Mouse (Mus musculus) small intestine, adult 2 months (tissue): ENCODE results near the gene Pitpnm3. TPM values are rescaled to one million over a fixed set of nuclear protein-coding genes. Genes with fewer than 3 reads are reported as not detected.
A peak's percentile ranks its signal among the peaks of the same experiment; 100 is the strongest.

Source experiments
- H3K27ac ChIP-seq: fragments of 200-500 bp; 2 replicates; pipeline ENCODE4 v1.5.1; 2012; ENCODE audit warnings: low read depth, low read length, control low read depth, inconsistent platforms; ENCODE audit not compliant: insufficient read depth
- H3K27me3 ChIP-seq: fragments of 200-500 bp; 2 replicates; pipeline ENCODE4 v1.6.1; 2012; ENCODE audit warnings: mild to moderate bottlenecking, moderate library complexity, low read length, inconsistent platforms; ENCODE audit not compliant: control insufficient read depth, insufficient read depth
- H3K36me3 ChIP-seq: fragments of 200-500 bp; 2 replicates; pipeline ENCODE4 v1.6.1; 2012; ENCODE audit warnings: mild to moderate bottlenecking, low read length, control low read depth, inconsistent platforms; ENCODE audit not compliant: control insufficient read depth, insufficient read depth
- H3K4me1 ChIP-seq: fragments of 200-500 bp; 2 replicates; pipeline ENCODE4 v1.6.1; 2012; ENCODE audit warnings: low read length, inconsistent platforms, mixed read lengths; ENCODE audit not compliant: control insufficient read depth, insufficient read depth, insufficient read length
- H3K4me3 ChIP-seq: fragments of 200-500 bp; 2 replicates; pipeline ENCODE4 v1.5.1; 2012; ENCODE audit warnings: low read depth, mild to moderate bottlenecking, control low read depth, inconsistent platforms, low read length, moderate library complexity
- CTCF ChIP-seq: fragments of 200-500 bp; IDR thresholded peaks from 2 replicates; pipeline ENCODE4 v1.5.1; 2012; ENCODE audit warnings: low read depth, mild to moderate bottlenecking, control low read depth, inconsistent platforms, low read length, moderate library complexity, mixed read lengths; ENCODE audit not compliant: insufficient replicate concordance, insufficient read length; ENCODE audit errors: extremely low read depth
- POLR2A ChIP-seq: fragments of 200-500 bp; IDR thresholded peaks from 2 replicates; pipeline ENCODE4 v1.6.1; 2012; ENCODE audit warnings: low read depth, mild to moderate bottlenecking, control low read depth, inconsistent platforms, low read length, moderate library complexity
- WGBS: fragments of 180-500 bp; shearing (Covaris S2); methylation state at CpG from one replicate; pipeline ENCODE4 v1.1.7; 2018; 5-methylcytosine and 5-hydroxymethylcytosine counted together
- polyA plus RNA-seq: library from polyadenylated mRNA; depleted of rRNA; stranded (reverse); fragments of >200 nt; gene quantifications from 2 replicates; pipeline ENCODE4 v1.2.3, GENCODE M21; 2012; rRNA removed

Gene Pitpnm3
- polyA plus RNA-seq, 1 experiment: 3.0 TPM

GRCm38 (mm10) chr11:72010940-72011722, 124.4 kb downstream of the Pitpnm3 start:
- Histone ChIP-seq H3K36me3 (no peaks in the 10 kb centered on the region), H3K27ac (no peak overlapping the region), H3K4me1 (no peaks in the 10 kb centered on the region; the same call in 1 of the 2 replicates), H3K27me3 (no peaks in the 10 kb centered on the region), H3K4me3 (no peak overlapping the region)
- 14% methylated on average over 9 of the region's 9 CpGs for WGBS
- no peak for TF ChIP-seq POLR2A
- no peak for TF ChIP-seq CTCF

DNA sequence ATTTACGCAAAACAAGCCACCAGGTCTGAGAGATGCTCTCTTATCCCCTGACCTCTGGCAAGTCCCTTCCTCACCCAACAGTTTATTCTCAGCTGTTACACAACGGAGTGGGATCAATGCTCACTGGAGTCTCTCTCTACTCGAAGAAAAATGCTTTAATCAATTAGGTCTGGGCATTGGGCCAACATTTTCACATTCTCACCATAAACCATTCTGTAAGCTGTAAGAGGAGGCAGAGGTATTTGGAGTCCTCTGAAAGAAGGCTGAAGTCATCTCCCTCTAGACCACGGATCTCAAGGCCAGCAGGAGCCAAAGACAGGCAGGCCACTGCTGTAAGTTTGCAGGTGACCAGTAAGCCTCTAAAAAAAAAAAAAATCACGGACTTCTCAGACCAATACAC, 125.2 kb downstream of the Pitpnm3 start:
- WGBS: 17% methylated on average over 5 of the region's 5 CpGs
- Histone ChIP-seq H3K4me3 (no peak overlapping the region), H3K4me1 (no peaks in the 10 kb centered on the region; the same call in 1 of the 2 replicates), H3K27me3 (no peaks in the 10 kb centered on the region), H3K36me3 (no peaks in the 10 kb centered on the region), H3K27ac (no peak overlapping the region)
- TF ChIP-seq CTCF: no peak
- TF ChIP-seq POLR2A: no peak

- WGBS: 76% methylated on average over 6 of the region's 6 CpGs
- H3K27me3 ChIP-seq: no peaks in the 10 kb centered on the region
- H3K4me1 ChIP-seq: no peaks in the 10 kb centered on the region
- no peak for TF ChIP-seq POLR2A
- no peak for TF ChIP-seq CTCF
- no peak overlapping the region for H3K4me3 ChIP-seq
- no peak overlapping the region for H3K27ac ChIP-seq
- no peaks in the 10 kb centered on the region for H3K36me3 ChIP-seq
These were observed 130.0 kb downstream of the Pitpnm3 start for GRCm38 (mm10) chr11:72005547-72005946.

DNA sequence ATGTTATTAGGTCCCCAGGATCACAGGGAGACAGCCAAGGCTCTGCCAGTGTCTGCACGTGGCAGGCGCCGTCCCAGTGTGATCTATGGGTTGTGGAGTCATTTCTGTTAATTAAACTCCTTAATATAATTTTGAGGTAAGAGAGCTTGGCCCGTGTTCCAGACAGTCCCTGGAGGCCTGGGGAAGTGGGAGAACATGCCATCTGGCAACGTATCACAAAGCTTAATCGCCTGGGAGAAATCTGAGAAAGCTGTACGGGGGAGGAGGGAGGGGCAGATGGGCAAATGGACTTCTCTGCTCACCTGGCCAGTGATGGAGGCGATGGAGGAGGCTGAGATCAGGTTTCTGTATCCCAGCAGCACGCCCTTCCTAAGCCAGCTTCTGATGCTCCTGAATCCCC, 132.4 kb downstream of the Pitpnm3 start:
- no peaks in the 10 kb centered on the region for H3K36me3 ChIP-seq
- WGBS: 48% methylated on average over 9 of the region's 9 CpGs
- no peak overlapping the region for H3K4me3 ChIP-seq
- TF ChIP-seq POLR2A: no peak
- TF ChIP-seq CTCF: no peak
- no peaks in the 10 kb centered on the region for H3K4me1 ChIP-seq
- H3K27ac ChIP-seq: no peak overlapping the region
- H3K27me3 ChIP-seq: no peaks in the 10 kb centered on the region

- Histone ChIP-seq H3K36me3 (no peaks in the 10 kb centered on the region), H3K27ac (no peak overlapping the region), H3K4me3 (no peak overlapping the region), H3K27me3 (no peaks in the 10 kb centered on the region), H3K4me1 (no peaks in the 10 kb centered on the region)
- 49% methylated on average over 13 of the region's 13 CpGs for WGBS
- TF ChIP-seq CTCF: peak; percentile 71; the same call in 1 of the 2 replicates
- TF ChIP-seq POLR2A: no peak
These were observed 133.3 kb downstream of the Pitpnm3 start for GRCm38 (mm10) chr11:72002138-72002853.

DNA sequence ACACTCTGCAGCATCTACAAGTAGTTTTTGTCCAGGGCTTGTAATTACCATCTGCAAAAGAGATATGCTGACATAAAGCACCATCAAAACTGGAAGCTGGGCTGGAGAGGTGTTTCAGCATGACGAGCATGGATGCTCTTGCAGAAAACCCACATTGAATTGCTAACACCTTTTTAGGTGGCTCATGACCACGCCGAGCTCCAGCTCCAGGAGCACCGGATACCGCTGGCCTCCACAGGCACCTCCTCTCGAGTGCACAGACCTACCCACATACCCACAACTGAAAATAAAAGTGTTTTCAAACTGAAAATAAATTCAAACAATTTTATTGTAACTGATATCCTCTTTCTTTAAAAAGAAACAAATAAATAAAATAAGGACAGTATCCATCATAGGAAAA, 135.4 kb downstream of the Pitpnm3 start:
- WGBS: 80% methylated on average over 6 of the region's 6 CpGs
- Histone ChIP-seq H3K27me3 (no peaks in the 10 kb centered on the region), H3K4me1 (peaks cover 5% of the 10 kb centered on the region; the same call in 1 of the 2 replicates)

More for the DNA sequence above, 135.4 kb downstream of the Pitpnm3 start:
- H3K36me3 ChIP-seq: no peaks in the 10 kb centered on the region
- H3K27ac ChIP-seq: no peak overlapping the region
- TF ChIP-seq CTCF: no peak
- TF ChIP-seq POLR2A: no peak
- H3K4me3 ChIP-seq: no peak overlapping the region

Other genes starting within 250 kb of the Pitpnm3 start
- gene Aipl1, start 98.3 kb downstream of the Pitpnm3 start, polyA plus RNA-seq: 0.11 and 0.14 TPM in 2 replicates
- 0.81 and 1.4 TPM in 2 replicates for gene Pimreg, start 93.7 kb downstream of the Pitpnm3 start, polyA plus RNA-seq
- gene Gm43951, start 71.1 kb upstream of the Pitpnm3 start, polyA plus RNA-seq: 0.19 TPM in 1 of 2 replicates, not detected in the other
- 1.3 and 2.5 TPM in 2 replicates for gene 4933427D14Rik, start 71.7 kb upstream of the Pitpnm3 start, polyA plus RNA-seq
- 40.3 and 86.5 TPM in 2 replicates for gene Txndc17, start 71.8 kb upstream of the Pitpnm3 start, polyA plus RNA-seq
- 2.4 and 3.7 TPM in 2 replicates for gene Med31, start 79.8 kb upstream of the Pitpnm3 start, polyA plus RNA-seq
- gene Slc13a5, start 131.4 kb upstream of the Pitpnm3 start, polyA plus RNA-seq: not detected in 2 replicates
- gene Xaf1, start 165.9 kb upstream of the Pitpnm3 start, polyA plus RNA-seq: 7.6 and 28.3 TPM in 2 replicates
- not detected in 2 replicates for gene Fbxo39, start 178.7 kb upstream of the Pitpnm3 start, polyA plus RNA-seq
- not detected in 2 replicates for gene Tekt1, start 226.7 kb upstream of the Pitpnm3 start, polyA plus RNA-seq